Comparison of ENCODE assay signal across 8 mouse cellular contexts in the genomic region with DNA sequence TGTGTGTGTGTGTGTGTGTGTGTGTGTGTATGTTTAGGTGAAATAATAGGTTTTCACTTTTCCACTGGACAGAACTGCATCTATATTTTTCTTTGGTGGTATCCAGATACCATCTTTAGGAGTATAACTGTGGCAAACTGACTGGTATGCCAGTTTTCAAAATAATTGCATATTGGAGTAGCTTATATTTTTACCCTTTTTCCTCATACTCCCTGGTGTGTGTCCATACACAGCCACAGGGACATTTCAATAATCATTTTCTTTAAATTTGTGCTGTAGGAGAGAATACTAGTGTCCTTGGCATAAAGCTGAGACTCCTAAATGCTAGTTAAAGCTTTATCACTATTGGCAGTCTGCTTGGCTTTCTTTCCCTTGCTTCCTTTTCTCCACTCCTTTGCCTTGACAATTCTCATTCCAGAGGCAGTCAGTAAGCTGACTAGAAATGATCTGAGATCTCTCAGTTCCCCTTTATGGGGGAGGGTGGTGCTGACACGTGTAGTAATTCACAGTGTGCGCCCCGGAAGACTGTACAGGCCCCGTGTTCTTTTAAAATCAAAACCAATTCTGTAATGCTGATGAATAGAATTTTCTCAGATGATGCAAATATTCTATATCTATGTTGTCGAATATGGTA. TPM values are rescaled to one million over a fixed set of nuclear protein-coding genes. Genes with fewer than 3 reads are reported as not detected.
DNase-seq lines count a peak whose midpoint lies in the region; ATAC-seq and TF ChIP-seq lines count a peak whose summit lies in the region.

No protein-coding gene starts in this region.

- TF ChIP-seq POLR2A in brain, embryonic 14.5 days (IDR thresholded peaks at IDR 0.05; ENCODE audit: borderline replicate concordance, extremely low read depth, insufficient read depth, insufficient read length, poor library complexity, severe bottlenecking), result no peak

- no peak for TF ChIP-seq CTCF in brain, embryonic 14.5 days (IDR thresholded peaks at IDR 0.05; ENCODE audit: borderline replicate concordance, extremely low read depth, insufficient read depth, insufficient read length)

- peak overlapping the region; percentile 46; the same call in 1 of the 2 replicates for H3K9ac ChIP-seq in kidney, embryonic 16.5 days (replicated peaks; ENCODE audit: low read length)

- 28% methylated on average over 5 of the region's 5 CpGs for WGBS in kidney, embryonic 16.5 days

- peaks cover 13% of the 10 kb centered on the region for H3K4me1 ChIP-seq in kidney, embryonic 16.5 days (ENCODE audit: insufficient read depth, low read length)

- peak overlapping the region; percentile 61 for H3K4me2 ChIP-seq in kidney, embryonic 16.5 days (replicated peaks; ENCODE audit: low read depth, low read length)

- peak overlapping the region; percentile 16 for H3K4me3 ChIP-seq in kidney, embryonic 16.5 days (ENCODE audit: low read length)

- no peak for DNase-seq in kidney, adult 8-10 months
- peak; percentile 22 for DNase-seq in brain, embryonic 14.5 days (ENCODE audit: low read depth)
- DNase-seq in heart, postnatal 10 days, result peak; percentile 22 to 30
- peak; percentile 55 for DNase-seq in lung, postnatal 36 days
- peak; percentile 31 for DNase-seq in thymus, postnatal 4 days
- no peak for DNase-seq in gastrocnemius, postnatal 36 days
- DNase-seq in cerebellum, adult 9-11 months, result no peak

- no peaks in the 10 kb centered on the region for H3K9me3 ChIP-seq in kidney, embryonic 16.5 days (ENCODE audit: low read length)

- intact Hi-C loops in heart, postnatal 10 days (cut with DNase I), result no loop called here
- intact Hi-C loops in gastrocnemius, postnatal 36 days (cut with DNase I), result no loop called here

- ATAC-seq in kidney, embryonic 16.5 days (ENCODE audit: low FRiP score, low TSS enrichment), result no peak

- H3K36me3 ChIP-seq in kidney, embryonic 16.5 days (ENCODE audit: insufficient read depth, low read length), result no peaks in the 10 kb centered on the region

- no peaks in the 10 kb centered on the region for H3K27me3 ChIP-seq in kidney, embryonic 16.5 days (ENCODE audit: insufficient read depth, low read length)

- H3K27ac ChIP-seq in kidney, embryonic 16.5 days (ENCODE audit: low read length), result no peak overlapping the region

RNA-seq across cellular contexts. Expression of a gene that starts 2.4 kb away (rescaled TPM):
- polyA plus RNA-seq in kidney, embryonic 16.5 days (2015; fragmentation: Nextera tagmentation; extraction: Ambion mirVana), result 8.9 TPM in 2 replicates
- polyA plus RNA-seq in brain, embryonic 14.5 days (2012; rRNA removed), result 17.1 and 22.2 TPM in 2 replicates
- 10 to 100 TPM; 10.2 to 10.3 TPM for total RNA-seq in heart, postnatal 10 days (2021)
- total RNA-seq in gastrocnemius, postnatal 36 days (2021), result 1 to 10 TPM; 5.2 to 6.2 TPM

RNA-seq across cellular contexts. Expression of a gene that starts 51.6 kb away (rescaled TPM):
- polyA plus RNA-seq in kidney, embryonic 16.5 days (2015; fragmentation: Nextera tagmentation; extraction: Ambion mirVana), result 25.9 and 26.8 TPM in 2 replicates
- 21.2 and 25.6 TPM in 2 replicates for polyA plus RNA-seq in brain, embryonic 14.5 days (2012; rRNA removed)
- 10 to 100 TPM; 11.2 to 12.4 TPM for total RNA-seq in heart, postnatal 10 days (2021)
- 1 to 10 TPM; 3.6 to 3.8 TPM for total RNA-seq in gastrocnemius, postnatal 36 days (2021)

RNA-seq across cellular contexts. Expression of a gene that starts 56.7 kb away (rescaled TPM):
- polyA plus RNA-seq in kidney, embryonic 16.5 days (2015; fragmentation: Nextera tagmentation; extraction: Ambion mirVana), result 0.80 and 0.82 TPM in 2 replicates
- 0.37 and 0.50 TPM in 2 replicates for polyA plus RNA-seq in brain, embryonic 14.5 days (2012; rRNA removed)
- total RNA-seq in heart, postnatal 10 days (2021), result under 1 TPM; 0.47 to 0.72 TPM
- total RNA-seq in gastrocnemius, postnatal 36 days (2021), result under 1 TPM; 0.52 to 0.59 TPM

Comparison
In these comparisons a context has a peak if more than half of its experiments do, and no peak if none do; other contexts are left out.
1. DNase-seq: peak in brain, embryonic 14.5 days (single experiment), heart, postnatal 10 days (2 of 2), lung, postnatal 36 days (single experiment) and thymus, postnatal 4 days (single experiment); none in kidney, adult 8-10 months (0 of 2), gastrocnemius, postnatal 36 days (0 of 2) and cerebellum, adult 9-11 months (single experiment).